In genomic region chr10:59773441-59774140, GRCm38 (mm10) we compare ENCODE assay signal across 17 mouse cellular contexts.
DNase-seq lines count a peak whose midpoint lies in the region; ATAC-seq and TF ChIP-seq lines count a peak whose summit lies in the region.
"Had no signal": no experiment of that assay in that cellular context is flagged by ENCODE, and none has a peak within 500 bp of the region (broad histone marks: within the 10 kb centered on the region; RNA-seq: fewer than 3 reads in every experiment).

No protein-coding gene starts in this region.

- no peak overlapping the region for H3K9ac ChIP-seq in midbrain, embryonic 15.5 days
- H3K9ac ChIP-seq: limb, embryonic 12.5 days had no signal

- 33% methylated on average over 13 of the region's 13 CpGs for WGBS in midbrain, embryonic 15.5 days

- no peaks in the 10 kb centered on the region for H3K27me3 ChIP-seq in midbrain, embryonic 15.5 days (replicated peaks)
- H3K27me3 ChIP-seq: limb, embryonic 12.5 days had no signal

- no peak overlapping the region; the same call in 1 of the 2 replicates for H3K4me3 ChIP-seq in layer of hippocampus, adult 2 months
- H3K4me3 ChIP-seq in midbrain, embryonic 15.5 days, result no peak overlapping the region
- H3K4me3 ChIP-seq: gastrocnemius, adult 2 months; heart, embryonic 10.5 days; limb, embryonic 12.5 days had no signal

- 0 out of 2 replicates have a peak overlapping the region, but pooled peaks have one; percentile 11 for H3K4me2 ChIP-seq in midbrain, embryonic 15.5 days
- H3K4me2 ChIP-seq: limb, embryonic 12.5 days had no signal

- no peaks in the 10 kb centered on the region for H3K36me3 ChIP-seq in midbrain, embryonic 15.5 days (replicated peaks)

- peak overlapping the region; percentile 82 for H3K27ac ChIP-seq in layer of hippocampus, adult 2 months
- H3K27ac ChIP-seq in midbrain, embryonic 15.5 days, result 0 out of 2 replicates have a peak overlapping the region, but pooled peaks have one; percentile 21
- H3K27ac ChIP-seq: gastrocnemius, adult 2 months; heart, embryonic 10.5 days; stomach, postnatal 0 days had no signal

- H3K4me1 ChIP-seq in midbrain, embryonic 15.5 days, result peaks cover 27% of the 10 kb centered on the region

- peak; percentile 41 to 44 for DNase-seq in cerebellum, postnatal 10 days
- DNase-seq in cerebellum, adult 8-10 months, result no peak
- peak in 1 of 2 experiments; percentile 37 for DNase-seq in layer of hippocampus, adult 2 months (ENCODE audit: low spot score in 2 of 2)
- no peak for DNase-seq in layer of hippocampus, postnatal 10 days (ENCODE audit: low spot score in 2 of 2)
- peak; percentile 36 for DNase-seq in retina, postnatal 1 day
- no peak for DNase-seq in retina, embryonic 14.5 days (ENCODE audit: low spot score)
- no peak for DNase-seq in cerebellum, postnatal 14 days
- DNase-seq: cerebellum, adult 18-20 months; gastrocnemius, adult 2 months; heart, postnatal 36 days; kidney, adult 11 months; kidney, postnatal 14 days; lung, adult 2 months had no signal

- no peaks in the 10 kb centered on the region for H3K9me3 ChIP-seq in midbrain, embryonic 15.5 days
- H3K9me3 ChIP-seq: heart, embryonic 10.5 days; limb, embryonic 12.5 days had no signal

- TF ChIP-seq CTCF in layer of hippocampus, adult 2 months (conservative IDR thresholded peaks at IDR 0.05), result no peak

- ATAC-seq in midbrain, embryonic 15.5 days (replicated peaks), result no peak

Comparison
In these comparisons a context has a peak if more than half of its experiments do, and no peak if none do; other contexts are left out.
1. DNase-seq: peak in cerebellum, postnatal 10 days (2 of 2) and retina, postnatal 1 day (single experiment); none in cerebellum, adult 8-10 months (single experiment), layer of hippocampus, postnatal 10 days (0 of 2), retina, embryonic 14.5 days (single experiment) and cerebellum, postnatal 14 days (0 of 2).